Mouse (Mus musculus): Measurements from ENCODE around the gene Ets1. TPM values are rescaled to one million over a fixed set of nuclear protein-coding genes. Genes with fewer than 3 reads are reported as not detected.

Gene Ets1
- total RNA-seq, 2 experiments from 2014 or later: 119 to 154 TPM

GRCm38 (mm10) chr9:32661071-32661470 lies 25.1 kb downstream of the Ets1 start:
- intact Hi-C loops (cut with DNase I): no loop called here
- no peak for DNase-seq

GRCm38 (mm10) chr9:32661561-32661960 lies 25.5 kb downstream of the Ets1 start:
- intact Hi-C loops (cut with DNase I): no loop called here

GRCm38 (mm10) chr9:32666611-32667517 lies 30.8 kb downstream of the Ets1 start:
- intact Hi-C loops (cut with DNase I): loop anchor here (2.0 kb wide), 1 partner anchor 20 kb away; no protein-coding TSS in a partner anchor
- DNase-seq: peak; percentile 66 to 76

More at GRCm38 (mm10) chr9:32661561-32661960, 25.5 kb downstream of the Ets1 start:
- DNase-seq: no peak

GRCm38 (mm10) chr9:32667518-32667908 lies 31.5 kb downstream of the Ets1 start:
- DNase-seq: no peak
- intact Hi-C loops (cut with DNase I): loop anchor here (2.0 kb wide), 1 partner anchor 21 kb away; no protein-coding TSS in a partner anchor

- intact Hi-C loops (cut with DNase I): loop anchor here (2.0 kb wide), 1 partner anchor 77 kb away; no protein-coding TSS in a partner anchor
- no peak for DNase-seq
Observed at GRCm38 (mm10) chr9:32668075-32668673, 32.2 kb downstream of the Ets1 start.

- DNase-seq: no peak
- intact Hi-C loops (cut with DNase I): loop anchor here (2.0 kb wide), 1 partner anchor 79 kb away; no protein-coding TSS in a partner anchor
Observed at GRCm38 (mm10) chr9:32669397-32669796, 33.4 kb downstream of the Ets1 start.

- intact Hi-C loops (cut with DNase I): loop anchor here (2.0 kb wide), 1 partner anchor 23 kb away; no protein-coding TSS in a partner anchor
Observed at GRCm38 (mm10) chr9:32671970-32672859, 36.2 kb downstream of the Ets1 start.

GRCm38 (mm10) chr9:32673923-32674322 lies 37.9 kb downstream of the Ets1 start:
- intact Hi-C loops (cut with DNase I): loop anchor here (2.0 kb wide), 1 partner anchor 21 kb away; no protein-coding TSS in a partner anchor
- peak in 1 of 2 experiments; percentile 46 for DNase-seq

More at GRCm38 (mm10) chr9:32671970-32672859, 36.2 kb downstream of the Ets1 start:
- DNase-seq: peak; percentile 83 to 85

- intact Hi-C loops (cut with DNase I): no loop called here
- DNase-seq: peak in 1 of 2 experiments; percentile 42
Observed at GRCm38 (mm10) chr9:32675671-32676409, 39.8 kb downstream of the Ets1 start.

- no peak for DNase-seq
Observed at GRCm38 (mm10) chr9:32676480-32676879, 40.5 kb downstream of the Ets1 start.

GRCm38 (mm10) chr9:32677646-32678045 lies 41.6 kb downstream of the Ets1 start:
- intact Hi-C loops (cut with DNase I): no loop called here
- DNase-seq: no peak

More at GRCm38 (mm10) chr9:32676480-32676879, 40.5 kb downstream of the Ets1 start:
- intact Hi-C loops (cut with DNase I): no loop called here

GRCm38 (mm10) chr9:32678120-32678757 lies 42.2 kb downstream of the Ets1 start:
- intact Hi-C loops (cut with DNase I): no loop called here
- DNase-seq: no peak

GRCm38 (mm10) chr9:32679531-32679930 lies 43.5 kb downstream of the Ets1 start:
- DNase-seq: no peak
- intact Hi-C loops (cut with DNase I): no loop called here

- intact Hi-C loops (cut with DNase I): no loop called here
- DNase-seq: no peak
Observed at GRCm38 (mm10) chr9:32680201-32680600, 44.2 kb downstream of the Ets1 start.

GRCm38 (mm10) chr9:32685793-32686558 lies 50.0 kb downstream of the Ets1 start:
- intact Hi-C loops (cut with DNase I): no loop called here
- no peak for DNase-seq

GRCm38 (mm10) chr9:32688351-32688750 lies 52.3 kb downstream of the Ets1 start:
- intact Hi-C loops (cut with DNase I): no loop called here

GRCm38 (mm10) chr9:32691151-32691925 lies 55.3 kb downstream of the Ets1 start:
- intact Hi-C loops (cut with DNase I): no loop called here
- DNase-seq: no peak

More at GRCm38 (mm10) chr9:32688351-32688750, 52.3 kb downstream of the Ets1 start:
- peak in 1 of 2 experiments; percentile 8 for DNase-seq

Data from heart, postnatal 10 days (tissue).